Mouse (Mus musculus) intestine, postnatal 0 days (tissue): ENCODE measurements at regions not wholly inside any gene's neighbourhood (a gene's known extent, or its start where the extent isn't known, plus 50 kb on each side); places are given as distances from the start of the nearest gene placed in this dataset.
A peak's percentile ranks its signal among the peaks of the same experiment; 100 is the strongest.

Source experiments
- ATAC-seq: fragments of 200-750 bp; cut with Nextera tagmentation; 2 replicates; pipeline ENCODE4 v1.8.0; 2017; ENCODE audit warnings: mild to moderate bottlenecking, moderate TSS enrichment, moderate library complexity
- H3K27ac ChIP-seq: fragments of 300-500 bp; sonication (generic); 2 replicates; pipeline ENCODE4 v1.5.1; 2014; ENCODE audit warnings: mild to moderate bottlenecking, low read depth, low read length, moderate library complexity
- H3K27me3 ChIP-seq: fragments of 300-500 bp; sonication (generic); replicated peaks from 2 replicates; pipeline ENCODE4 v1.6.1; 2014; ENCODE audit warnings: low read length, mixed read lengths; ENCODE audit not compliant: control insufficient read depth, insufficient read depth
- H3K36me3 ChIP-seq: fragments of 300-500 bp; sonication (generic); 2 replicates; pipeline ENCODE4 v1.6.1; 2014; ENCODE audit warnings: mild to moderate bottlenecking, moderate library complexity; ENCODE audit not compliant: control insufficient read depth, insufficient read depth
- H3K4me1 ChIP-seq: fragments of 300-500 bp; sonication (generic); replicated peaks from 2 replicates; pipeline ENCODE4 v1.6.1; 2014; ENCODE audit warnings: antibody characterized with exemption, low read length, mixed read lengths; ENCODE audit not compliant: control insufficient read depth, insufficient read depth
- H3K4me2 ChIP-seq: fragments of 300-500 bp; sonication (generic); replicated peaks from 2 replicates; pipeline ENCODE4 v1.6.1; 2014; ENCODE audit warnings: low read depth, mild to moderate bottlenecking, moderate library complexity
- H3K4me3 ChIP-seq: fragments of 300-500 bp; sonication (generic); 2 replicates; pipeline ENCODE4 v1.5.1; 2014; ENCODE audit warnings: low read depth, low read length
- H3K9ac ChIP-seq: fragments of 300-500 bp; sonication (generic); 2 replicates; pipeline ENCODE4 v1.6.1; 2014; ENCODE audit warnings: mild to moderate bottlenecking, low read depth, low read length
- H3K9me3 ChIP-seq: fragments of 300-500 bp; sonication (generic); 2 replicates; pipeline ENCODE4 v1.6.1; 2016; ENCODE audit warnings: mixed run types; ENCODE audit not compliant: control insufficient read depth
- CTCF ChIP-seq: sonication (generic); IDR thresholded peaks from 2 replicates; pipeline ENCODE4 v1.5.1; 2016; ENCODE audit warnings: low read depth, mild to moderate bottlenecking, control low read depth, antibody characterized with exemption, moderate library complexity
- WGBS: fragments of 180-500 bp; shearing (Covaris S2); extraction: QIAGEN DNeasy Blood & Tissue Kit; methylation state at CpG from one replicate; pipeline ENCODE4 v1.1.7; 2014; 5-methylcytosine and 5-hydroxymethylcytosine counted together

DNA sequence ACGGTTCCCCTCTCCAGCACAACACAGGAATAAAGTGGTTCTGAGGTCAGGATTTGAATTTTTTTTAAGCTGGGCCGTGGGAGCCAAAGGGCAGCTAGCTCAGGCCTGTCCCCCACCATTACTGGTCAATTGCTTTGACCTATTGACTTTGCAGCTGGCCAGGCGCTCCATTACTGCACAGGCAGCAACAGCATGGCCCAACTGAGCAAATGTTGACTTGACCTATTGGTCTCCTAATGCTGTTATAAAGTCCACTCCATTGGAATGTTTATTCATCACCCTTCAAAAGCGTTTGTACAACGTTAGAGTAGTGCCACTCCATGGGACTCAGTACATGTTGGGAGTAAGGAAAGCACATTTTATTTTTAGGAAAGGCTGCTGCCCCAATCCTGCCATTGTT is 127.5 kb upstream of the Mylip start:
- no peaks in the 10 kb centered on the region for H3K9me3 ChIP-seq
- 29% methylated on average over 5 of the region's 5 CpGs for WGBS
- no peaks in the 10 kb centered on the region for H3K27me3 ChIP-seq
- H3K27ac ChIP-seq, result no peak overlapping the region
- no peak for TF ChIP-seq CTCF
- no peak for ATAC-seq
- no peak overlapping the region for H3K4me2 ChIP-seq
- no peaks in the 10 kb centered on the region for H3K4me1 ChIP-seq
- no peaks in the 10 kb centered on the region for H3K36me3 ChIP-seq
- H3K4me3 ChIP-seq, result no peak overlapping the region
- H3K9ac ChIP-seq, result no peak overlapping the region

DNA sequence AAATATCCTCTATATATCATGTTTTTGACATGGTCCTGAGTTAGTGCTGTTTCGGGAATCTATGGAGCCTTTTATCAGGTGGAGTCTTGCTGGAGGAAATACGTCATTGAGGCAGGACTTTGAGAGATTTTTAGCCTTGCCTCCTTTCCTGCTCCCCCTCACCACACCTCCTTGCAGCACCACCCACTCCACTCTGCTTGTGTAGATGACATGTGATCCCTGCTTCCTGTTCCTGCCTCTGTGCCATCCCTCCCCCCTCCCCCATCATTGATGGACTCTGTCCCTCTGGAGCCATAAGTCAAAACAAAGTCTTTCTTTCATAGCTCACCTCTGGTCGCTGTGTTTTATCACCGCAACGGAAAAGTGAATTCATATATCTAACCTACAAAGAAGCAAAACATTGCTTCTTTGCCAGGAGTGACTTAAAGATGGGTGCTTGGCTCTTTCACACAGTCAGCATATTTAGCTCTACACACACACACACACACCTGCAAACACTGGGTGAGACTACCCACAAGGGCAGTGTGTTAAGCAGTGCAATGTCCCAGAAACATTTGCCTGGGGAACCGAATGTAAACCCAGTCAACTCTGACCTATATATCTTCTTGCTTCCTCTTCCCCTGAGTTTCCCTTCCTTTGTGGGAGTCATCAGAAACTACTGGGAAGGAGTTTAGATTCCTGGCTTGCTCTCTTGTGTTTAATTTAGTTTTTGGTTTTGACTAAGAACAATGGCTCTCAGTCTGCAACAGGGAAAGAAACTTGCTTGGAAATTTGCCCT is 123.1 kb upstream of the Mylip start:
- ATAC-seq, result peak; percentile 56
- Histone ChIP-seq H3K9ac (no peak overlapping the region), H3K36me3 (no peaks in the 10 kb centered on the region), H3K27ac (no peak overlapping the region), H3K4me1 (no peaks in the 10 kb centered on the region), H3K27me3 (no peaks in the 10 kb centered on the region), H3K4me3 (no peak overlapping the region), H3K4me2 (no peak overlapping the region), H3K9me3 (no peaks in the 10 kb centered on the region)
- TF ChIP-seq CTCF, result no peak
- WGBS, result 61% methylated on average over 6 of the region's 6 CpGs

DNA sequence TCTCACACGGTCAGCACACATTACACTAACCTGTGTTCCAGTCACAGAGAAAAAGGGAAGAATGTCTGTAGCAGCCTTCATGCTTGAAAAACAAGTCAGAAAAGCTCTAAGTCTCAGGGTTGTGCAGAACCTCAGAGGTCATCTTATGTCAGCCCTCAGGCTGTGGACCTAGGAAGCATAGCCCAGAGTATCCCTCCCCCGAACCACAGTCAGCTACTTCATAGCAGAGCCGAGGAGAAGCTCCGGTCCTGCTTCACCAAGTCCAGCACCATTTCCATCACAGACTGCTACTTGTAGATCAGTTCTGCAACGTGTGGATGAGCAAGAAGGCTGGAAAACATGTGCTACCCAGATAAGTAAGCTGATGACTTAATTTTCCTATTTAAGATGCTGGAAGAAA is 122.1 kb upstream of the Mylip start:
- 88% methylated on average over 5 of the region's 5 CpGs for WGBS
- no peak overlapping the region for H3K4me3 ChIP-seq
- no peaks in the 10 kb centered on the region for H3K9me3 ChIP-seq
- H3K27ac ChIP-seq, result no peak overlapping the region
- no peak overlapping the region for H3K9ac ChIP-seq
- no peak for TF ChIP-seq CTCF
- no peaks in the 10 kb centered on the region for H3K27me3 ChIP-seq
- no peaks in the 10 kb centered on the region; the same call in 1 of the 2 replicates for H3K4me1 ChIP-seq
- no peak overlapping the region for H3K4me2 ChIP-seq
- ATAC-seq, result no peak
- H3K36me3 ChIP-seq, result no peaks in the 10 kb centered on the region

DNA sequence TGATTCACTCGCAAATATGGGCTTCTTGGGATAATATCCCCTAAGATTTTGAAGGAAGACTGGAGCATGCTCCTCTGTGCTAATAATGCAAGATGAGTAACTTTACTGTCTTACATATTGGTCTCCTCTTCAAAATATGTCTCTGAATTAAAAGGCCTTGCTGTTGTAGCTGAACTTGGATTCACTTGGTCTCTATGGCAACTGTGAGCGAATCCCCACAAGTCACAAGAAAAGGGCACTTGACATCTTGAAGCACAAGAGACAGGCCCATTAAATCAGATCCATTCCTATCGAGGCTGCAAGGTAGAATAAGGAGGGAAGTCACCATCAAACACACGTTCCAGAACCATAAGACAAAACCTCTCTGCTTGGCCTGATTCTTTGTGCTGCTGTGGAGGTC is 121.6 kb upstream of the Mylip start:
- no peak for TF ChIP-seq CTCF
- H3K27me3 ChIP-seq, result no peaks in the 10 kb centered on the region
- H3K36me3 ChIP-seq, result no peaks in the 10 kb centered on the region
- no peak overlapping the region for H3K27ac ChIP-seq
- 85% methylated on average over 4 of the region's 4 CpGs for WGBS
- H3K9me3 ChIP-seq, result no peaks in the 10 kb centered on the region
- ATAC-seq, result no peak
- H3K9ac ChIP-seq, result no peak overlapping the region
- no peak overlapping the region for H3K4me2 ChIP-seq
- no peaks in the 10 kb centered on the region; the same call in 1 of the 2 replicates for H3K4me1 ChIP-seq
- H3K4me3 ChIP-seq, result no peak overlapping the region

DNA sequence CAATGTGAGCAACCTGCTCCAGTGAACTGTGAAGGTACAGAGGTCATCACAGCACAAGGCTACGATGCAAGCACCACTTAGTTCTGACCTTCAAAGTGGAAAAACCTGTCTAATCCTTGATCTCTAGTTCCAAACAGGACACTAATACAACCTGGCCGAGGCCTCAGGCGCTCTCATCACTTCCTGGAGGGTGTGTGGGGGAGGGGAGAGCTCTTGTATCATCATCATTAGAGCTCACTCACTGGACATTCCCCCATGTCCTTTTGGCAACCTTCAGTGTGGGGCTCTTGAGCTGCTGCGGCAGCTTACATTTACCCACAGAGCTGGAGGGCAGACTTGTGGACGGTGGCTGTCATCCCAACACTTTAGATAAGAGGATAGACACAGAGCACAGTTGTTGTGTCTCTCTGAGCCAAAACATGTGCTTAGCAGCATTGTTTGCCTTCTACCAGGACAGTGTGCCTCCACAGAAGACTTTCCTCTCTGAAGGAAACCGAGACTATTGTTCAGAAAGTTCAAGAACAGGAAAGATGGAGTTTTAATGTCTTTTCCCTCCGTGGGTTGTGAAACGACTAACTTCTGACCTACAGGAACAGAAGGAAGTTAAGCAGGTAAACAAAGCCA is 115.2 kb upstream of the Mylip start:
- Histone ChIP-seq H3K27ac (no peak overlapping the region), H3K4me3 (no peak overlapping the region), H3K4me2 (no peak overlapping the region), H3K4me1 (no peaks in the 10 kb centered on the region; the same call in 1 of the 2 replicates), H3K9ac (no peak overlapping the region), H3K27me3 (no peaks in the 10 kb centered on the region), H3K9me3 (no peaks in the 10 kb centered on the region), H3K36me3 (no peaks in the 10 kb centered on the region)
- 38% methylated on average over 8 of the region's 8 CpGs for WGBS
- peak; percentile 19; the same call in 1 of the 2 replicates for ATAC-seq
- no peak for TF ChIP-seq CTCF

DNA sequence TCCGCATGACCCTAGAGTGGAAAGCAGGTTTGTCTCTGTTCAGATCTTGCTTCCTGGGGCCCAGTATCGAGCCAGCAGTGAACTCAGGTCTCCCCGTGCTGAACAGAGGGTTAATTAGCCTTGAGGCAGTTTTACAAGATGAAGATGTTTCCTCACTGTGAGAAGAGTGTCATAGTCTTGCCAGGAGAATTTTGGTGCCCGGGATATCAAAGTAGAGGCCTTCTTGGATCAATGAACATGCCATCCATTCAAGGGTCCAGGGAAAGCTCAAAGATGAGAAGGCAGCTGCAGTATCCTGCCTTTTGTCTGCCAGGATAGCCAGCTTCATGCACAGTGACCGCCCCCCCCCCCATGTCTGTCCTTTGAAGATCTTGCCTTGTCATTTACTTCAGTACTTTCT is 114.2 kb upstream of the Mylip start:
- WGBS, result 58% methylated on average over 5 of the region's 5 CpGs
- no peak for TF ChIP-seq CTCF
- Histone ChIP-seq H3K27ac (no peak overlapping the region), H3K9ac (no peak overlapping the region), H3K9me3 (no peaks in the 10 kb centered on the region), H3K4me1 (no peaks in the 10 kb centered on the region; the same call in 1 of the 2 replicates), H3K27me3 (no peaks in the 10 kb centered on the region), H3K36me3 (no peaks in the 10 kb centered on the region), H3K4me3 (no peak overlapping the region), H3K4me2 (no peak overlapping the region)
- ATAC-seq, result no peak
